Mouse (Mus musculus): Measurements from ENCODE around the gene Lemd2.
A peak's percentile ranks its signal among the peaks of the same experiment; 100 is the strongest.

DNA sequence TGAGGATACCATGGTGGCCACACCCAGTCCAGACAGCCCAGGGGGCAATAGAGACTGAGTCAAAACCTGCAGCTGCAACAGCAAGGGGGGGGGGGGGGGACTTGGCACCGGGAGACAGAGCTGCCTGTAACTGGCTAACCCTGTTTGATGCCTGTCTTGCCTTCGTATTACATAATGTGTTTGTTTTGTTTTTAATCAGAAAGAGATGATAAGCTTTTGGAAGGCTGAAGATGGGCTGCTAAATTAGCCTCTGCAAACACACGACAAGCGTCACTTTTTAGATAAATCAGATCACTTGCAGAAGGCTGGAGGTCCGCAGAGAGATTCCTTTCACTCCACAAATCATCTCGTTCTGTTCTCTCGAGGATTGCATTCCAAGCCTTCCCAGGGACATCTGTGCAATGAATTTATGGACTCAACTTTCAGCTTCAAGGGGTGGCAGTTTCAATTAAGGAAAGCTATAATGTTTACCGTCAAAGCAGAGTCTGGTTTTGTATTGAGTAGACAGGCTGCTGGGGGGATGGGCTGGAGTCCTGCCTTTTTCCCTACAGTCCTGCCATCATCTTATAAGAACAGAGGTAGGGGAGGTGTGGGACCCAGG is 57.8 kb downstream of the Lemd2 start:
- TF ChIP-seq POLR2A (IDR thresholded peaks at IDR 0.05; ENCODE audit: insufficient read length, low read depth) (no peak), MAX (IDR thresholded peaks at IDR 0.05; ENCODE audit: low read depth) (no peak), CEBPB (IDR thresholded peaks at IDR 0.05; ENCODE audit: insufficient read depth, poor library complexity, severe bottlenecking) (peak; percentile 56; the same call in 1 of the 2 replicates), TCF3 (IDR thresholded peaks at IDR 0.05; ENCODE audit: insufficient read length, low read depth) (no peak), SRF (IDR thresholded peaks at IDR 0.05; ENCODE audit: control insufficient read depth, insufficient read length, low read depth) (no peak), E2F4 (IDR thresholded peaks at IDR 0.05; ENCODE audit: insufficient read depth) (no peak), USF1 (IDR thresholded peaks at IDR 0.05; ENCODE audit: low read depth) (no peak), POLR2AphosphoS2 (IDR thresholded peaks at IDR 0.05; ENCODE audit: insufficient read length, low read depth) (no peak), REST (IDR thresholded peaks at IDR 0.05; ENCODE audit: insufficient read depth, insufficient read length) (no peak)
